Mouse (Mus musculus): ENCODE results near the gene Gnai2. TPM values are rescaled to one million over a fixed set of nuclear protein-coding genes. Genes with fewer than 3 reads are reported as not detected.

Gnai2 gene
- polyA plus RNA-seq, 1 experiment from 2014 or later: 351 TPM

DNA sequence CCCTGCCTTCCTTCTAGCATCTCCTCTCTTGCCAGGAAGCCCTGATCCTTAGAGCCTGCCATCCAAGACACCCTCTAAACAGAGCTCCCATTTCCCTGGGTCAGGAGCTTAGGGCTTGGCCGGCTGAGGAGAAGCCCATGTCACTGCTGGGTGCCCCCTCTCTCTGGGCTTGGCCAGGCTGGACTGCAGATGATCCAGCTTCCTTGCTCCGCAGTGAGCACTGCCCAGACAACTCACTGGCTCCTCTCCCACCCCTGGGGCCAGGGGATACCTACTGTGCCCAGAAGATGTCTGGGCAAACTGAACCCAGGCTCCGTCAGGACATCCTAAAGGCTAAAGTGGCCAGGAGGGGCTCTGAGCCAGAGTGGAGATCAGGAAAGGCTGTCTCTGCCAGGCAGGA is 24.8 kb upstream of the Gnai2 start:
- no peaks in the 10 kb centered on the region for H3K9me3 ChIP-seq (replicated peaks; ENCODE audit: low read length)
- H3K27ac ChIP-seq: no peak overlapping the region
- no peak overlapping the region for H3K4me3 ChIP-seq (replicated peaks; ENCODE audit: low read depth, low read length)
- H3K9ac ChIP-seq (ENCODE audit: low read depth, low read length): no peak overlapping the region
- WGBS: 90% methylated on average over 3 of the region's 3 CpGs
- no peaks in the 10 kb centered on the region for H3K36me3 ChIP-seq (ENCODE audit: insufficient read depth, low read length)
- ATAC-seq (replicated peaks; ENCODE audit: low FRiP score, low read depth): no peak
- no peak overlapping the region for H3K4me2 ChIP-seq (ENCODE audit: low read length)
- H3K4me1 ChIP-seq (replicated peaks; ENCODE audit: insufficient read depth, low read length): no peaks in the 10 kb centered on the region; the same call in 1 of the 2 replicates
- no peak for TF ChIP-seq CTCF (IDR thresholded peaks at IDR 0.05; ENCODE audit: low read depth)
- no peak for DNase-seq (ENCODE audit: low spot score)
- H3K27me3 ChIP-seq (ENCODE audit: insufficient read depth, low read length): no peaks in the 10 kb centered on the region

DNA sequence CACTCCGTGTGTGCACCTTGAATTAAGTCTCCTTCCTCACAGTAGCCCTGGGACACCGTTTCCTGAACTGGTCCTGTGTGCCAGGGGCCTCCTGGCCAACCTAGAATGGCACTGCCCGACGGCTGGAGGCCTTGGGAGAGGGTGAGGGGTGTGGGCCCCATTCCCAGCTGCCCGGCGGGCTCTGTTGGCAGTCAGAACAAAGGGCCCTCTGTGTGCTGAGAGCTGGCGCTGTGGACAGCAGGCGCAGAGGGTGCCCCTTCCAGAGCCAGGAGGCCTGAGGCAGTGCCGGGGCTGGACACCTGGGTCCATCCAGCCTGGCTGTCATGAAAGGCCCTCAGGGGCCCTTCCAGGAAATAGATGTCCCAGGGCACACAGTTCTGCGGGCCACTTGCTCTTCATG is 24.4 kb upstream of the Gnai2 start:
- TF ChIP-seq CTCF (IDR thresholded peaks at IDR 0.05; ENCODE audit: low read depth): no peak
- Histone ChIP-seq H3K9me3 (replicated peaks; ENCODE audit: low read length) (no peaks in the 10 kb centered on the region), H3K4me1 (replicated peaks; ENCODE audit: insufficient read depth, low read length) (no peaks in the 10 kb centered on the region; the same call in 1 of the 2 replicates), H3K4me2 (ENCODE audit: low read length) (no peak overlapping the region), H3K27me3 (ENCODE audit: insufficient read depth, low read length) (no peaks in the 10 kb centered on the region), H3K9ac (ENCODE audit: low read depth, low read length) (no peak overlapping the region), H3K27ac (no peak overlapping the region), H3K36me3 (ENCODE audit: insufficient read depth, low read length) (no peaks in the 10 kb centered on the region), H3K4me3 (replicated peaks; ENCODE audit: low read depth, low read length) (no peak overlapping the region)
- 79% methylated on average over 10 of the region's 10 CpGs for WGBS
- no peak for ATAC-seq (replicated peaks; ENCODE audit: low FRiP score, low read depth)
- no peak for DNase-seq (ENCODE audit: low spot score)

DNA sequence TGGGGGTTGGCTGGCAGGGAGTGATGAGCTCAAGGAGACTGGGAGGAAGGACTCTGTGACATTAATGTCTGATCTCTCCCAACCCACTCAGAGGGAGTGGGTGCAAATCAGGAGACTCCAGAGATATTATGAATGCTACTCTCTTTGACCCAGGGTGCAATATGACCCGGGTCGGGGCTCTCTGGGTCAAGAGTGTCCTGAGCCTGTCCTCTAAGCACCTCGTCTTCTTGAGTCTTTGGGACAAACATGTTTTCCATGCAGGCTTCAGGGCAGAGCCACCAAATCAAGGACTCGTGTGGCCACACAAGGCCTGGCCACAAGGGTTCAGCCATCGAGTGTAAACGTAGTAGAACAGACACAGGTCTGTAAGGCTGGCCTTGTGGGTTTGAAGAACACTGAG is 22.9 kb upstream of the Gnai2 start:
- H3K9me3 ChIP-seq (replicated peaks; ENCODE audit: low read length): no peaks in the 10 kb centered on the region
- no peak for DNase-seq (ENCODE audit: low spot score)
- no peak for ATAC-seq (replicated peaks; ENCODE audit: low FRiP score, low read depth)
- no peak for TF ChIP-seq CTCF (IDR thresholded peaks at IDR 0.05; ENCODE audit: low read depth)
- no peak overlapping the region for H3K27ac ChIP-seq
- no peaks in the 10 kb centered on the region for H3K36me3 ChIP-seq (ENCODE audit: insufficient read depth, low read length)
- no peak overlapping the region for H3K9ac ChIP-seq (ENCODE audit: low read depth, low read length)
- 77% methylated on average over 6 of the region's 6 CpGs for WGBS
- no peaks in the 10 kb centered on the region for H3K4me1 ChIP-seq (replicated peaks; ENCODE audit: insufficient read depth, low read length)
- H3K4me2 ChIP-seq (ENCODE audit: low read length): no peak overlapping the region
- no peaks in the 10 kb centered on the region for H3K27me3 ChIP-seq (ENCODE audit: insufficient read depth, low read length)
- H3K4me3 ChIP-seq (replicated peaks; ENCODE audit: low read depth, low read length): no peak overlapping the region

- H3K4me3 ChIP-seq (replicated peaks; ENCODE audit: low read depth, low read length): no peak overlapping the region
- 86% methylated on average over 5 of the region's 5 CpGs for WGBS
- no peak for DNase-seq (ENCODE audit: low spot score)
Measured at GRCm38 (mm10) chr9:107657144-107657543, 22.0 kb upstream of the Gnai2 start.

GRCm38 (mm10) chr9:107654585-107654984 is 19.4 kb upstream of the Gnai2 start:
- no peak for TF ChIP-seq CTCF (IDR thresholded peaks at IDR 0.05; ENCODE audit: low read depth)
- 71% methylated on average over 4 of the region's 4 CpGs for WGBS
- H3K4me2 ChIP-seq (ENCODE audit: low read length): no peak overlapping the region
- H3K36me3 ChIP-seq (ENCODE audit: insufficient read depth, low read length): no peaks in the 10 kb centered on the region
- H3K9ac ChIP-seq (ENCODE audit: low read depth, low read length): no peak overlapping the region
- DNase-seq (ENCODE audit: low spot score) (no peak), ATAC-seq (replicated peaks; ENCODE audit: low FRiP score, low read depth) (no peak)
- no peak overlapping the region for H3K27ac ChIP-seq
- H3K9me3 ChIP-seq (replicated peaks; ENCODE audit: low read length): no peaks in the 10 kb centered on the region
- H3K27me3 ChIP-seq (ENCODE audit: insufficient read depth, low read length): no peaks in the 10 kb centered on the region
- no peak overlapping the region for H3K4me3 ChIP-seq (replicated peaks; ENCODE audit: low read depth, low read length)
- H3K4me1 ChIP-seq (replicated peaks; ENCODE audit: insufficient read depth, low read length): no peaks in the 10 kb centered on the region; the same call in 1 of the 2 replicates

More at GRCm38 (mm10) chr9:107657144-107657543, 22.0 kb upstream of the Gnai2 start:
- Histone ChIP-seq H3K4me1 (replicated peaks; ENCODE audit: insufficient read depth, low read length) (no peaks in the 10 kb centered on the region), H3K36me3 (ENCODE audit: insufficient read depth, low read length) (no peaks in the 10 kb centered on the region), H3K27me3 (ENCODE audit: insufficient read depth, low read length) (no peaks in the 10 kb centered on the region), H3K4me2 (ENCODE audit: low read length) (no peak overlapping the region), H3K9ac (ENCODE audit: low read depth, low read length) (no peak overlapping the region), H3K9me3 (replicated peaks; ENCODE audit: low read length) (no peaks in the 10 kb centered on the region), H3K27ac (no peak overlapping the region)
- no peak for ATAC-seq (replicated peaks; ENCODE audit: low FRiP score, low read depth)
- no peak for TF ChIP-seq CTCF (IDR thresholded peaks at IDR 0.05; ENCODE audit: low read depth)

DNA sequence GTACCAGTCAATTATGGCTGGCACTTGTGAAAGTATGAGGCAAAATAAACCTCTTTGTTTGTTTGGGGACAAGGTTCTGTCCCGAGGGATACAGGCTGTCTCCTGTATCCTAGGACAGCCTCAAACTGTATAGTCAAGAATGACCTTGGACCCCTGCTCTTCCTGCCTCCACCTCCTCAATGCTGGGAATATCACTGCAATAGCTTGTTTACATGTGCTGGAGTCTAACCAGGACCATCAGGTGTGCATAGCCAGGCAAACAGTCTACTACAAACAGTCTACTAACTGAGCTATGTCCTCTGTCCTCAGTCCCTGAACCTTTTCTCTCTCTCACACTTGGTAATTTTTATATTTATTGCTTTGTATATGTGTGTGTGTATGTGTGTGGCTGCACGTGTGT is 18.3 kb upstream of the Gnai2 start:
- H3K9me3 ChIP-seq (replicated peaks; ENCODE audit: low read length): no peaks in the 10 kb centered on the region
- no peak for TF ChIP-seq CTCF (IDR thresholded peaks at IDR 0.05; ENCODE audit: low read depth)
- no peak overlapping the region for H3K9ac ChIP-seq (ENCODE audit: low read depth, low read length)
- ATAC-seq (replicated peaks; ENCODE audit: low FRiP score, low read depth) (no peak), DNase-seq (ENCODE audit: low spot score) (no peak)
- WGBS: 77% methylated on average over 2 of the region's 2 CpGs
- H3K4me1 ChIP-seq (replicated peaks; ENCODE audit: insufficient read depth, low read length): no peaks in the 10 kb centered on the region; the same call in 1 of the 2 replicates
- H3K27ac ChIP-seq: no peak overlapping the region
- H3K4me3 ChIP-seq (replicated peaks; ENCODE audit: low read depth, low read length): no peak overlapping the region
- no peaks in the 10 kb centered on the region for H3K27me3 ChIP-seq (ENCODE audit: insufficient read depth, low read length)
- no peaks in the 10 kb centered on the region for H3K36me3 ChIP-seq (ENCODE audit: insufficient read depth, low read length)
- H3K4me2 ChIP-seq (ENCODE audit: low read length): no peak overlapping the region

All from kidney, postnatal 0 days (tissue).